Mouse (Mus musculus): Measurements from ENCODE around the gene Dhrs1. TPM values are rescaled to one million over a fixed set of nuclear protein-coding genes. Genes with fewer than 3 reads are reported as not detected.

Dhrs1 gene
- polyA plus RNA-seq, 1 experiment: 63.7 TPM

GRCm38 (mm10) chr14:55780736-55781135, 35.2 kb upstream of the Dhrs1 start:
- no peaks in the 10 kb centered on the region for H3K79me2 ChIP-seq (ENCODE audit: control insufficient read depth, insufficient read depth)
- no peak overlapping the region for H3K4me3 ChIP-seq (ENCODE audit: insufficient read depth, poor library complexity, severe bottlenecking)
- no peaks in the 10 kb centered on the region for H3K79me3 ChIP-seq (ENCODE audit: low read depth)
- H3K27me3 ChIP-seq (ENCODE audit: control insufficient read depth, insufficient read depth, insufficient read length): no peaks in the 10 kb centered on the region
- no peak for TF ChIP-seq FOSL1 (IDR thresholded peaks at IDR 0.05; ENCODE audit: insufficient read depth, low read length, poor library complexity, severe bottlenecking)
- no peak for TF ChIP-seq MYOG (IDR thresholded peaks at IDR 0.05; ENCODE audit: control insufficient read depth, extremely low read depth, insufficient read length)
- TF ChIP-seq CTCF (IDR thresholded peaks at IDR 0.05; ENCODE audit: control insufficient read depth, insufficient read depth, insufficient read length): no peak
- TF ChIP-seq USF1 (IDR thresholded peaks at IDR 0.05; ENCODE audit: low read depth): no peak
- TF ChIP-seq MYOD1 (IDR thresholded peaks at IDR 0.05; ENCODE audit: control insufficient read depth, insufficient read length, low read depth): no peak
- TF ChIP-seq CEBPB (IDR thresholded peaks at IDR 0.05; ENCODE audit: low read depth): no peak
- no peak for TF ChIP-seq MAX (IDR thresholded peaks at IDR 0.05)
- H3K36me3 ChIP-seq (ENCODE audit: control insufficient read depth, insufficient read depth): no peaks in the 10 kb centered on the region
- H3ac ChIP-seq (ENCODE audit: control insufficient read depth, insufficient read length, low read depth): no peak overlapping the region

GRCm38 (mm10) chr14:55779656-55780055, 34.2 kb upstream of the Dhrs1 start:
- no peaks in the 10 kb centered on the region for H3K36me3 ChIP-seq (ENCODE audit: control insufficient read depth, insufficient read depth)
- no peaks in the 10 kb centered on the region for H3K79me2 ChIP-seq (ENCODE audit: control insufficient read depth, insufficient read depth)
- H3K27me3 ChIP-seq (ENCODE audit: control insufficient read depth, insufficient read depth, insufficient read length): peaks cover 5% of the 10 kb centered on the region
- no peak overlapping the region for H3ac ChIP-seq (ENCODE audit: control insufficient read depth, insufficient read length, low read depth)
- no peaks in the 10 kb centered on the region for H3K79me3 ChIP-seq (ENCODE audit: low read depth)
- no peak overlapping the region for H3K4me3 ChIP-seq (ENCODE audit: insufficient read depth, poor library complexity, severe bottlenecking)
- TF ChIP-seq FOSL1 (IDR thresholded peaks at IDR 0.05; ENCODE audit: insufficient read depth, low read length, poor library complexity, severe bottlenecking) (no peak), MYOD1 (IDR thresholded peaks at IDR 0.05; ENCODE audit: control insufficient read depth, insufficient read length, low read depth) (no peak), CTCF (IDR thresholded peaks at IDR 0.05; ENCODE audit: control insufficient read depth, insufficient read depth, insufficient read length) (no peak), MAX (IDR thresholded peaks at IDR 0.05) (no peak), CEBPB (IDR thresholded peaks at IDR 0.05; ENCODE audit: low read depth) (no peak), MYOG (IDR thresholded peaks at IDR 0.05; ENCODE audit: control insufficient read depth, extremely low read depth, insufficient read length) (no peak), USF1 (IDR thresholded peaks at IDR 0.05; ENCODE audit: low read depth) (no peak)

- peaks cover 13% of the 10 kb centered on the region for H3K27me3 ChIP-seq (ENCODE audit: control insufficient read depth, insufficient read depth, insufficient read length)
- no peaks in the 10 kb centered on the region for H3K79me2 ChIP-seq (ENCODE audit: control insufficient read depth, insufficient read depth)
- no peak overlapping the region for H3ac ChIP-seq (ENCODE audit: control insufficient read depth, insufficient read length, low read depth)
- H3K79me3 ChIP-seq (ENCODE audit: low read depth): no peaks in the 10 kb centered on the region
- no peak overlapping the region for H3K4me3 ChIP-seq (ENCODE audit: insufficient read depth, poor library complexity, severe bottlenecking)
- TF ChIP-seq USF1 (IDR thresholded peaks at IDR 0.05; ENCODE audit: low read depth) (no peak), MYOD1 (IDR thresholded peaks at IDR 0.05; ENCODE audit: control insufficient read depth, insufficient read length, low read depth) (no peak), FOSL1 (IDR thresholded peaks at IDR 0.05; ENCODE audit: insufficient read depth, low read length, poor library complexity, severe bottlenecking) (no peak), MAX (IDR thresholded peaks at IDR 0.05) (no peak), CTCF (IDR thresholded peaks at IDR 0.05; ENCODE audit: control insufficient read depth, insufficient read depth, insufficient read length) (no peak), MYOG (IDR thresholded peaks at IDR 0.05; ENCODE audit: control insufficient read depth, extremely low read depth, insufficient read length) (no peak), CEBPB (IDR thresholded peaks at IDR 0.05; ENCODE audit: low read depth) (no peak)
- H3K36me3 ChIP-seq (ENCODE audit: control insufficient read depth, insufficient read depth): no peaks in the 10 kb centered on the region
Observed at GRCm38 (mm10) chr14:55778686-55779085, 33.2 kb upstream of the Dhrs1 start.

- Histone ChIP-seq H3ac (ENCODE audit: control insufficient read depth, insufficient read length, low read depth) (no peak overlapping the region), H3K4me3 (ENCODE audit: insufficient read depth, poor library complexity, severe bottlenecking) (no peak overlapping the region), H3K36me3 (ENCODE audit: control insufficient read depth, insufficient read depth) (no peaks in the 10 kb centered on the region), H3K79me3 (ENCODE audit: low read depth) (no peaks in the 10 kb centered on the region), H3K79me2 (ENCODE audit: control insufficient read depth, insufficient read depth) (no peaks in the 10 kb centered on the region), H3K27me3 (ENCODE audit: control insufficient read depth, insufficient read depth, insufficient read length) (peaks cover 21% of the 10 kb centered on the region)
- TF ChIP-seq MYOD1 (IDR thresholded peaks at IDR 0.05; ENCODE audit: control insufficient read depth, insufficient read length, low read depth) (no peak), FOSL1 (IDR thresholded peaks at IDR 0.05; ENCODE audit: insufficient read depth, low read length, poor library complexity, severe bottlenecking) (no peak), MAX (IDR thresholded peaks at IDR 0.05) (no peak), MYOG (IDR thresholded peaks at IDR 0.05; ENCODE audit: control insufficient read depth, extremely low read depth, insufficient read length) (no peak), USF1 (IDR thresholded peaks at IDR 0.05; ENCODE audit: low read depth) (no peak), CTCF (IDR thresholded peaks at IDR 0.05; ENCODE audit: control insufficient read depth, insufficient read depth, insufficient read length) (no peak), CEBPB (IDR thresholded peaks at IDR 0.05; ENCODE audit: low read depth) (no peak)
Observed at GRCm38 (mm10) chr14:55777806-55778205, 32.3 kb upstream of the Dhrs1 start.

GRCm38 (mm10) chr14:55777176-55777575, 31.7 kb upstream of the Dhrs1 start:
- no peak overlapping the region for H3ac ChIP-seq (ENCODE audit: control insufficient read depth, insufficient read length, low read depth)
- no peaks in the 10 kb centered on the region for H3K36me3 ChIP-seq (ENCODE audit: control insufficient read depth, insufficient read depth)
- H3K79me2 ChIP-seq (ENCODE audit: control insufficient read depth, insufficient read depth): no peaks in the 10 kb centered on the region
- no peak overlapping the region for H3K4me3 ChIP-seq (ENCODE audit: insufficient read depth, poor library complexity, severe bottlenecking)
- H3K27me3 ChIP-seq (ENCODE audit: control insufficient read depth, insufficient read depth, insufficient read length): peaks cover 26% of the 10 kb centered on the region
- no peak for TF ChIP-seq FOSL1 (IDR thresholded peaks at IDR 0.05; ENCODE audit: insufficient read depth, low read length, poor library complexity, severe bottlenecking)
- no peak for TF ChIP-seq USF1 (IDR thresholded peaks at IDR 0.05; ENCODE audit: low read depth)
- TF ChIP-seq MYOG (IDR thresholded peaks at IDR 0.05; ENCODE audit: control insufficient read depth, extremely low read depth, insufficient read length): no peak
- TF ChIP-seq CTCF (IDR thresholded peaks at IDR 0.05; ENCODE audit: control insufficient read depth, insufficient read depth, insufficient read length): no peak
- no peak for TF ChIP-seq MAX (IDR thresholded peaks at IDR 0.05)
- H3K79me3 ChIP-seq (ENCODE audit: low read depth): no peaks in the 10 kb centered on the region

- Histone ChIP-seq H3K36me3 (ENCODE audit: control insufficient read depth, insufficient read depth) (no peaks in the 10 kb centered on the region), H3K79me3 (ENCODE audit: low read depth) (no peaks in the 10 kb centered on the region), H3ac (ENCODE audit: control insufficient read depth, insufficient read length, low read depth) (no peak overlapping the region), H3K27me3 (ENCODE audit: control insufficient read depth, insufficient read depth, insufficient read length) (peaks cover 31% of the 10 kb centered on the region), H3K4me3 (ENCODE audit: insufficient read depth, poor library complexity, severe bottlenecking) (no peak overlapping the region), H3K79me2 (ENCODE audit: control insufficient read depth, insufficient read depth) (no peaks in the 10 kb centered on the region)
- no peak for TF ChIP-seq FOSL1 (IDR thresholded peaks at IDR 0.05; ENCODE audit: insufficient read depth, low read length, poor library complexity, severe bottlenecking)
- no peak for TF ChIP-seq MYOD1 (IDR thresholded peaks at IDR 0.05; ENCODE audit: control insufficient read depth, insufficient read length, low read depth)
- no peak for TF ChIP-seq MAX (IDR thresholded peaks at IDR 0.05)
- TF ChIP-seq USF1 (IDR thresholded peaks at IDR 0.05; ENCODE audit: low read depth): no peak
- no peak for TF ChIP-seq CTCF (IDR thresholded peaks at IDR 0.05; ENCODE audit: control insufficient read depth, insufficient read depth, insufficient read length)
- no peak for TF ChIP-seq MYOG (IDR thresholded peaks at IDR 0.05; ENCODE audit: control insufficient read depth, extremely low read depth, insufficient read length)
- no peak for TF ChIP-seq CEBPB (IDR thresholded peaks at IDR 0.05; ENCODE audit: low read depth)
Observed at GRCm38 (mm10) chr14:55776711-55777110, 31.2 kb upstream of the Dhrs1 start.
